Mouse (Mus musculus) small intestine, adult 2 months (tissue): ENCODE measurements around the gene Tssk3. TPM values are rescaled to one million over a fixed set of nuclear protein-coding genes. Genes with fewer than 3 reads are reported as not detected.

ENCODE experiments used
- H3K27ac ChIP-seq: fragments of 200-500 bp; 2 replicates; pipeline ENCODE4 v1.5.1; 2012; ENCODE audit warnings: low read depth, low read length, control low read depth, inconsistent platforms; ENCODE audit not compliant: insufficient read depth
- H3K27me3 ChIP-seq: fragments of 200-500 bp; 2 replicates; pipeline ENCODE4 v1.6.1; 2012; ENCODE audit warnings: mild to moderate bottlenecking, moderate library complexity, low read length, inconsistent platforms; ENCODE audit not compliant: control insufficient read depth, insufficient read depth
- H3K36me3 ChIP-seq: fragments of 200-500 bp; 2 replicates; pipeline ENCODE4 v1.6.1; 2012; ENCODE audit warnings: mild to moderate bottlenecking, low read length, control low read depth, inconsistent platforms; ENCODE audit not compliant: control insufficient read depth, insufficient read depth
- H3K4me1 ChIP-seq: fragments of 200-500 bp; 2 replicates; pipeline ENCODE4 v1.6.1; 2012; ENCODE audit warnings: low read length, inconsistent platforms, mixed read lengths; ENCODE audit not compliant: control insufficient read depth, insufficient read depth, insufficient read length
- H3K4me3 ChIP-seq: fragments of 200-500 bp; 2 replicates; pipeline ENCODE4 v1.5.1; 2012; ENCODE audit warnings: low read depth, mild to moderate bottlenecking, control low read depth, inconsistent platforms, low read length, moderate library complexity
- CTCF ChIP-seq: fragments of 200-500 bp; IDR thresholded peaks from 2 replicates; pipeline ENCODE4 v1.5.1; 2012; ENCODE audit warnings: low read depth, mild to moderate bottlenecking, control low read depth, inconsistent platforms, low read length, moderate library complexity, mixed read lengths; ENCODE audit not compliant: insufficient replicate concordance, insufficient read length; ENCODE audit errors: extremely low read depth
- POLR2A ChIP-seq: fragments of 200-500 bp; IDR thresholded peaks from 2 replicates; pipeline ENCODE4 v1.6.1; 2012; ENCODE audit warnings: low read depth, mild to moderate bottlenecking, control low read depth, inconsistent platforms, low read length, moderate library complexity
- WGBS: fragments of 180-500 bp; shearing (Covaris S2); methylation state at CpG from one replicate; pipeline ENCODE4 v1.1.7; 2018; 5-methylcytosine and 5-hydroxymethylcytosine counted together
- polyA plus RNA-seq: library from polyadenylated mRNA; depleted of rRNA; stranded (reverse); fragments of >200 nt; gene quantifications from 2 replicates; pipeline ENCODE4 v1.2.3, GENCODE M21; 2012

The Tssk3 gene
- polyA plus RNA-seq, 1 experiment, result not detected

- 2% methylated on average over 33 of the region's 35 CpGs for WGBS
- no peak overlapping the region for H3K27ac ChIP-seq
Measured at GRCm38 (mm10) chr4:129514300-129514898, 23.6 kb upstream of the Tssk3 start.

GRCm38 (mm10) chr4:129513891-129514290 is 23.1 kb upstream of the Tssk3 start:
- WGBS, result 1% methylated on average over 56 of the region's 57 CpGs
- H3K4me3 ChIP-seq, result peak overlapping the region; percentile 76

More at GRCm38 (mm10) chr4:129514300-129514898, 23.6 kb upstream of the Tssk3 start:
- H3K4me1 ChIP-seq, result peaks cover 5% of the 10 kb centered on the region
- H3K4me3 ChIP-seq, result peak overlapping the region; percentile 76
- peaks cover 6% of the 10 kb centered on the region for H3K27me3 ChIP-seq
- peaks cover 22% of the 10 kb centered on the region for H3K36me3 ChIP-seq
- no peak for TF ChIP-seq POLR2A
- peak; percentile 52 for TF ChIP-seq CTCF

DNA sequence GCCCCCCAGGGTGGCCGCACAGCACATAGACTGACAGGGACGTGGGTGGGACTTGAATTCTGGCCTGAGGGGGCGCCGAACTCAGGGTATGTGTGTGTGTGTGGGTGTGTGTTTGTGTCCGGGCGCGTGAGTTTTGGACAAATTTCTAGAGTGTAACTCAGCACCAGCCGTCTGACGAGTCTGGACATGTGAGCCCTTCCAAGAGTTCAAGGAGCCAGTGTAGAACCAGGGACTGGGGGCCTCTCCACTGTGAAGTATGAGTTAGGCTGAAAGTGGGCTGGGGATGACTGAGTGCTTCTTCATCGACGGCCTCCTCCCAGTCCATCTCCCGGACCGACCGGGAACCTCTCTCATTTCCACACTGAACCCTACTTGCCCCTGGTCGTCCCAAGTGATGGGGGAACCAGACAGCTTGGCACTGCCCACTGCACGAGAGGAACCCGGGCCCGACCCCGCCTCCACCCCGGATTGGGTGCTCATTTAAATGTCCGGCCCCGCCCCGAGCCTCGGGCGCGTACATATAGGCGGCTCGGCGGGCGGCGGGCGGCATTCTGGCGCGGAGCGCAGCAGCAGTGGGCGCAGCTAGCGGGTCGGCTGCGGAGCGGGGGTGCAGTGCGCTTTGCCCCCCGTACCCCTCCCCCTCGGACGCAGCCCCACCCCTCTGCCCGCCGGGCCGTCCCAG is 22.4 kb upstream of the Tssk3 start, which contains the start of gene Marcksl1:
Marcksl1 (plus strand) TSS at position 496 of the 682 bp plus-strand sequence.
- 13% methylated on average over 47 of the region's 47 CpGs for WGBS
- H3K36me3 ChIP-seq, result peaks cover 17% of the 10 kb centered on the region
- peaks cover 6% of the 10 kb centered on the region for H3K27me3 ChIP-seq
- TF ChIP-seq POLR2A, result peak; percentile 65
- TF ChIP-seq CTCF, result no peak
- peaks cover 14% of the 10 kb centered on the region for H3K4me1 ChIP-seq
- H3K27ac ChIP-seq, result no peak within 1 kb of the TSS
- peak within 1 kb of the TSS; percentile 76 for H3K4me3 ChIP-seq

More at GRCm38 (mm10) chr4:129513891-129514290, 23.1 kb upstream of the Tssk3 start:
- Histone ChIP-seq H3K27ac (no peak overlapping the region), H3K27me3 (peaks cover 6% of the 10 kb centered on the region), H3K36me3 (peaks cover 20% of the 10 kb centered on the region), H3K4me1 (peaks cover 8% of the 10 kb centered on the region)
- TF ChIP-seq POLR2A (no peak), CTCF (no peak)

- Histone ChIP-seq H3K4me3 (no peak overlapping the region), H3K27me3 (peaks cover 6% of the 10 kb centered on the region), H3K36me3 (peaks cover 4% of the 10 kb centered on the region), H3K27ac (no peak overlapping the region), H3K4me1 (peaks cover 22% of the 10 kb centered on the region)
- TF ChIP-seq CTCF (no peak), POLR2A (no peak)
- WGBS, result 51% methylated on average over 6 of the region's 6 CpGs
Measured at GRCm38 (mm10) chr4:129511413-129512096, 20.7 kb upstream of the Tssk3 start.

GRCm38 (mm10) chr4:129510723-129511412 is 20.0 kb upstream of the Tssk3 start:
- 69% methylated on average over 6 of the region's 6 CpGs for WGBS

DNA sequence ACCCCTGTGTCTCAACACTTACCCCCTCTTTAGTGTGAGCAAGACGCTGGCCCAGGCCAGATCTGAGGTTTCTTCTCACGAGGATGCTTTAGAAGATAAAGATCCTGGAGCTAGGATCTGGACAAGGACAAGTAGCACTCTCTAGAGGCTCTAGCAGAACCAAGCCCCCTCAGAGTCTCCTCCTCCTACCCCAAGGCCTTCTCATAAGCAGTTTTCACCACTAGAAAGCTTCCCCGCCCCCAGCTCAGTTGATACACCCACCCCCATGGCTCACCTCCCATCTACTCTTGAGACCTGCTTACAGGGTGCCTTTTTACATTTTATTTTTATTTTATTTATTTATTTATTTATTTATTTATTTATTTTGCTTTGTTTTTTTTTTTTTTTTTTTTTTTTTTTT is 18.8 kb upstream of the Tssk3 start:
- TF ChIP-seq CTCF, result no peak
- TF ChIP-seq POLR2A, result no peak
- Histone ChIP-seq H3K27me3 (peaks cover 6% of the 10 kb centered on the region), H3K4me3 (no peak overlapping the region), H3K36me3 (no peaks in the 10 kb centered on the region), H3K4me1 (peaks cover 22% of the 10 kb centered on the region), H3K27ac (no peak overlapping the region)
- WGBS, result 86% methylated on average over 3 of the region's 3 CpGs

More at GRCm38 (mm10) chr4:129510723-129511412, 20.0 kb upstream of the Tssk3 start:
- H3K4me1 ChIP-seq, result peaks cover 22% of the 10 kb centered on the region
- H3K27me3 ChIP-seq, result peaks cover 6% of the 10 kb centered on the region
- peaks cover 1% of the 10 kb centered on the region for H3K36me3 ChIP-seq
- H3K4me3 ChIP-seq, result no peak overlapping the region
- TF ChIP-seq CTCF, result no peak
- TF ChIP-seq POLR2A, result no peak
- no peak overlapping the region for H3K27ac ChIP-seq

DNA sequence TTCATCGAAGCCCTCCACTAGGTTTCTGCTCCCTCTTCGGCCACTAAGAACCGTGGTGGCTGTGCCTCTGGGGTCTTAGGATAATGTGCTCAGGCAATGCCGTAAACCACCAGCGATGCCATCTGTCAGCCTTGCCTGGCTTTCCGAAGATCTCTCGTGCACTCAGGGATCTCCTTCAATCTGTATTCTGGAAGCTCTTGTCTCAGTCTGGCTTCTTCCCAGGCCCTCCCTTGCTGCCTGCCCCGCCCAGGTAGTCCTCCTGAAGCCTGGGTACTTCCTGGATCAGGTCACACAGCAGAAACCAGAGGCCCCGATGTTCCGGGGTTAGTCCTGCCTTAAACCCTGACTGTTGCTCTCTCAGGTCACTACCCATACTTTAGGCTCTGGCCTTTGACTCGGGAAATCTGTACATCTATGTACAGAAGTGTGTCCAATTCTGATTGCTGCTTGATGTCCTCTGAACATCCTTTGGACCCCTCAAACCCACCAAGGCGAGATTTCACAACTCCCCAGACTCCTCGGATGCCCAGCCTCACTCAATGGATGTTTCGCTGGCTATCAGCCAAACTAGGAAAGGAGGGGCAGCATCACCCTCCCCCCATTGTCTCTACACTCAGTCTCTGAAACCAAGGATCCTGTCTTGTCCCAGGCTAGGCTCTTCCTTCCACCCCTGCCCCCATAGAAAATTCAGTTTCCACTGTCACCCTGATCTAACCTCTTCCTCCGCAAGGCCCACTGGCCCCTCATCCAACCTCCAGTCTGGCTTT is 18.2 kb upstream of the Tssk3 start:
- H3K27ac ChIP-seq, result peak overlapping the region; percentile 56; the same call in 1 of the 2 replicates
- H3K4me1 ChIP-seq, result peaks cover 23% of the 10 kb centered on the region
- no peaks in the 10 kb centered on the region for H3K36me3 ChIP-seq
- 45% methylated on average over 15 of the region's 15 CpGs for WGBS
- peaks cover 6% of the 10 kb centered on the region for H3K27me3 ChIP-seq
- TF ChIP-seq POLR2A (no peak; the same call in 1 of the 2 replicates), CTCF (no peak)
- no peak overlapping the region for H3K4me3 ChIP-seq
